Mouse (Mus musculus) regulatory T cell (primary cell): ENCODE data around the gene Gm49337.
"Not testable (repeated sequence)": the region's sequence is repeated elsewhere in the genome, so short reads cannot be mapped to it uniquely, and the experiment has no call there.

Experiments
- in situ Hi-C: fragments of 300-600 bp; cut with MboI, MseI; formaldehyde crosslinking; loops from one replicate; pipeline ENCODE4 v1.15.1; 2025; ENCODE audit warnings: high pct_unique_total_duplicates

Gm49337 gene

DNA sequence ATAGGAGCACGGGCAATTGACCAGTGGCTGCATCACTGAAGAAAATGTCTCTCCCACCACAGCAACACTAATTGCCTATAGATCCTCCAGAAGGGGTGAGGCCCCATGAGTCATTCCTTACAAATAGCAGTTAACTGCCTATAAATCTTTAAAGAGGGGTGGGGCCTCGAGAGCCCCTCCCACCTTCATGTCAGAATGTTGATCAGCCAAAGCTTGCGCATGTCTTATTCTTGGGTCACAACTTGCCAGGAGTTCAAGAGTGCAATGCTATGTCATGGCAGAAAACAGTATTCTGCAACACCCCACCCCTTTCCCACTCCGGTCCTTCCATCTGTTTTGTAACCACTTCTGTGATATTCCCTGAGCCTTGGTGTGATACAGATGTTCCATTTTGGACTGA is 33.3 kb downstream of the Gm49337 start:
- in situ Hi-C loops, result no loop called here

DNA sequence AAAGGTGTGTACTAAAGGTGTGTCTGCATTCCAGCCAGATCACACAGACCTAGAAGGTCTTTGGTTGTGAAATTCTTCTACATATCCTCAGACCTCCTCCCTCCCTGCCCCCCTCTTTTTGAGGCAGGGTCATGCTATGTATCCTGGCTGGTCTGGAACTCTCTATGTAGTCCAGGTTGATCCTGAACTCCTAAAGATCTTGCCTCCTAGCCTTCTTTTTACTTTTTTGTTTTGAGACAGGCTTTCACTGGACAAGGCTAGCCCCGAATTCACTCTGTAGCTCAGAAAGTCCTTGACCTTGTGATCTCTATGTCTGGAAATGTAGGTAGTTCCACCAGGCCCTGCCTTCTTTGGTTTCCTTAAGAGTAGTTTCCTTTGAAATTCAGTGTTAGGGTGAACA is 35.7 kb downstream of the Gm49337 start:
- in situ Hi-C loops, result no loop called here

DNA sequence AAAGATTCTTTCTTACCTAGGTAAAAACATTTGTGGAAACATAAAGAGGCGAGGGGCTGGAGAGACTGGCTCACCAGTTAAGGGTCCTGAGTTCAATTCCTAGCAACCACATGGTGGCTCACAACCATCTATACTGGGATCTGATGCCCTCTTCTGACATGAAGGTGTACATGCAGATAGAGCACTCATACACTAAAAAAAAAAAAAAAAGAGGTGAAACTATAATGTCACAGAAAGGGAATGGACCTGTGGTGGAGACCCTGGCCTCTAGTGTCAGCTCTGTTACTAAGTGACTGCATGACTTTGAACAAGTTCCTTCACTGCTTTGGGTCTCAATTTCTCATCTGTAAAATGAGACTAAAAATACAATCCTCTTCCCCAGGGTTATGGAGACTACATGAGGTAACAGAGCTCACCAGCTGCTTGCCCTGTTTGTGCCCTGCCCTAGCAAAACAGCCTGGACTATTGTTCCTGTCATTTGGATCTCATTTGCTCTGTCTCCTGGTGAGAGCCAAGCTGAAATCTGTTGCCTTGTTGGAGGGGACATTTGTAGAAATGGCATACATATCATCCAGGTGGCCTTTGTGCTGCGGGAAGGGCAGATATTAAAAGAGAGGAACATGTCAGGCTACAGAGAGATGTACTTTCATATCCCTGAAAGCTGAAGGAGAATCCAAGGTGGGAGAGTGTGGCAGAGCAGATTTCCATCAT is 42.9 kb downstream of the Gm49337 start:
- in situ Hi-C loops, result no loop called here

DNA sequence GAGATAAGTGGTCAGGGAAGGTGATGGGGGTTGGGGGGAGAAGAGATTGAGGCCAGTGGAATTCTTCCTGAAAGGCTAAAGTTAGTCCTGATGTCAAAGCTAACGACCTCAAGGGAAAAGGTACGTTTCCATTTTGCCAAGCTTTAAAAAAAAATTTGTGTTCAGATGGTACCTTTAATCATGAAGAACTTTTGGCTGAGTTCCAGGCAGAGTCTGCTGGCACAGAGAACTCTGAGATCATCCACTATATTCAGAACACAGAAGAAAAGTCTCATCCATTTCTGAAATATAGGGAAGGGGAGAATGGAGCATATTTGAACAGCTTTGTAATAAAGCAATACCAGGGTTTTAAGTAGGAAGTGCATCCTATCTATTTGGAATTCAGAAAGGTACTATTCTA is 43.9 kb downstream of the Gm49337 start:
- in situ Hi-C loops, result no loop called here

DNA sequence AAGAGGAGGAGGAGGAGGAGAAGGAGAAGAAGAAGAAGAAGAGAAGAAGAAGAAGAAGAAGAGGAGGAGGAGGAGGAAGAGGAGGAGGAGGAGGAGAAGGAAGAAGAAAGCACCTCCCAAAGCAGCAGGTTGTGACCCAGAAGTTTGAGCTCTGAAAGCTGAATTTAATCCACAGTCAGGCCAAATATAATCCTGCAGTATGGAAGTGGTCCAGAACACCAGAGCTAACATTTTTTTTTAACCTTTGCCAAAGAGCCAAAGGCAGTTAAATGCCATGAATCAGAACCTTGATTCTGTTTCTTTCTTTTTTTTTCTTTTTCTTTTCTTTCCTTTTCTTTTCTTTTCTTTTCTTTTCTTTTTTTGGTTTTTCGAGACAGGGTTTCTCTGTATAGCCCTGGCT is 44.5 kb downstream of the Gm49337 start:
- in situ Hi-C loops, result not testable (repeated sequence)

DNA sequence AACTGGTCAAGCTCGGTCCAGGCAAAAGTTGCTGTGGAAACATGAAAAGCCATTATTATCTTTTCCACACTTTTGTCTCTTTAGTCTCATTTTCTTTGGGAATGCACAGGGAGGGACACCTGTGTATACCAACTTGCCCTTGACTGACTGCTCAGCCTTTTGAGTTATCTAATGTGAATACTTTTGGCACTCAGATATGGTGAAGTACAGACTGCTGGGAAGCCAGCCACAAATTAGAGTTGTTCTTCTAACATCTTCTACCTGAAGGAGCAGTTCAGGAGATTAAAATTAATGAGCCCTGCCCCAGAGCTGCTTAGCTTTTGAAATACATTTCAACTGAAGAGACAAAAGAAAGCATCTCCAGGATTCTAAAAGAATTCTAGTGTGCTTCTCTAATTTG is 45.9 kb downstream of the Gm49337 start:
- in situ Hi-C loops, result no loop called here

DNA sequence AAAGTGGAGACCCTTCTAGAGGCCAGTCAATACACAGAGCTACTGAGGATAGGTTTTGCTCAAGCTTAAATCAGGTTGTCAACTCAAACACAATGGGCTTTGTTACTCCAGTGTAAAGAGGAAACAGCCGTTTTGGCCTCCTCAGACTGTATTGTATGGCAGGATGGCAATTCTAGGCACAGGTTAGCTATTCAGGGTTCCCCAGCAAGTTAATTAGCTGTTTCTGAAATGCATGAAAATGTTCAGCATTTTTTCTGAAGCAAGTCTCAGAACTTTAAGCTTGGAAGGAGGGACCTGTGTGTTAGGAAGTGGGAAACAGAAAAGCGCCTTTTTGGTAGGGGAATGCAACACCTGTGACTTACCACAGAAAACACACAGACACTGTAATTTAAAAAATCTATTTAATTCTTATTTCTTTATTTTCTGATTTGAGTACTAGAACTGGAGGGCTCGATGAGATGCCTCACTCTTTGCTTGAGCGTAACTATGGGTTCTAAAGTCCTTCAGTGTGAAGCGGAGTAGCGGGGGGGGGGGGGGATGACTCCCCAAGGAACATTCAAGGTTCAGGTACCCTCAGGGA is 47.0 kb downstream of the Gm49337 start:
- in situ Hi-C loops, result no loop called here

DNA sequence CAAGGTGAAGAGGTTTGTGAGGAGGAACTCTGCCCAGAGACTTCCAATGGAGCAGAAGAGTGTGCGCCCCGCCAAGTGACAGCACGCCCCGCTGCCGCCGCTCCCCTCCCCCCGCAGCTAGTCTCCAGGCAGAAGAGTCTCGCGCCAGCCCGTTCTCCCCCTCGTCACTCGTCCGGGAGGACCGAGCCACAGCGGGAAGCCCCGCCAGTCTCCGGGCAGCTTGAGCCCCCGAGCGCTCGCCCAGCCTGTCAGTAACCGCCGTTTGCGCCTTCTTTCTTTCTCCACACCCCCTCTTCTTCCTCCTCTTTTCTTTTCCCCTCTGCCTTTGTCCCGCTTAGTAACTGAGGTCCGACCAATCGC is 47.6 kb downstream of the Gm49337 start:
- in situ Hi-C loops, result no loop called here

DNA sequence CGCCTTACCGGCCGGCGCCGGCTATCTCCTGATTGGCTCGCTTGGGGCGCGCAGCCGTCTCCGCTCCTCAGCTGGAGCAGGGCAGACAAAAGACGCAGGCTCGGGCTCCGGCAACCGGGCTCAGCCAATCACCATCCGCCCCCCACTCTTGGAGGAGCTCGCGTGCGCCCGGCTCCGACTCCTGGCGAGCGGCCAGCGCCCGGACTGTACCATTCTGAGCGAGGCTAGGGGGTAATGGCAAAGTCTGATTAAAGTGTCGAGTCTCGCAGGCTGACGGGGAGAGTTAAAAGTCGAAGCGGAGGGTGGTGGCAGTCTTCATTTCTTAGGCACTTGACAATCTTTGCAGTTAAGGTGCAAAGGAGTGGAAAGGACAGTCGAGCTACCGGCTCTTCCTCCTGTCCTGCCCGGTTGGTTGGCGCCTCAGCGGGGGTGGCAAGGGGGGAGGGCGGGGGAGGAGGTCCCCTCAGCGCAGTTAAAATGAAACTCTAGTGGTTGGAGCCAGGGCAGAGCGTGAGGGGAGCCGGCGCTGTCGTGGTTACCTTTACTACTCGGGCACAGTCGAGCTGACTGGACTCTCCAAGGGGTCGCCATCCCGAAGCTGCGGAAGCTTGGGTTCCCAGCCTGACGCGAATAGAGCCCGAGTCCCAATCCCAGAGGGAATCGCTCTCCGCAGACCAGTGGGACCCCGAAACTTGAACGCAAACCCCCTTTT is 48.1 kb downstream of the Gm49337 start, which contains the start of gene Pik3r3:
Pik3r3 (plus strand) TSS at position 479 of the 712 bp plus-strand sequence.
- in situ Hi-C loops, result no loop called here

DNA sequence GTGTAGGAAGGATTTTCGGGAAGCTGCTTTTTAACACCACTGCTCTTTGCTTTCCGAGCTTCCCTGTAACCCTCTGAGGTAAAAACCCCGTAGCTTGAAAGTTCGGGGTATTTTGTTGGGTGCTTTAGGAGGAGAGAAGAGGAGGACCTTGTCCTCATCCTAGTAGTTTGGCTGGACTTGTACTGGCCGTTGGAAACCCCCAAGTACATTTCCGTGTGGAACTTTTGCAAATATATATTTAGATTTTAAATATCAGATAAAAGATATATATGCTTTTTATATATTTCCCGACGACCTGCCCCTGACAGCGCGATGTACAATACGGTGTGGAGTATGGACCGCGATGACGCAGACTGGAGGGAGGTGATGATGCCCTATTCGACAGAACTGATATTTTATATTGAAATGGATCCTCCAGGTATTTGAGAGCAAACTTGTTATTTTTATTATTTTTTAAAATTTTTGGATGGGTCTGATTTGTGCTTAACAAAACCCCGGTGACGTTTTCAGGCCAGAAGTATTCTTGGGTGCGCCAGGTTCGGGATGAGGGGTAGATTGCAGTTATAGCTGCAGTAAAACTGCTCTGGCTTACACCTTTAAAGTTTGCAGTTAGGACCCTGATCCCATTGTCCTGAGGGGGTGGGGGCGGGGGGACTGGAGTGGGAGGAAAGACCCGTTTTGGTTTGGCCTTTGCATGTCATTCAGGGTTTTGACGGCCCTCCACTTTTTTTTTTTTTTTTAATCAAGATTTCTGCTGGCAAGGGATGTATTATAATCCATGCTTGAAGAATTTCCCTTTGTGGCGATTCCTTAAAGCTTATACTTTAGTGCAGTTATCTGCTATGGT is 49.0 kb downstream of the Gm49337 start:
- in situ Hi-C loops, result no loop called here

DNA sequence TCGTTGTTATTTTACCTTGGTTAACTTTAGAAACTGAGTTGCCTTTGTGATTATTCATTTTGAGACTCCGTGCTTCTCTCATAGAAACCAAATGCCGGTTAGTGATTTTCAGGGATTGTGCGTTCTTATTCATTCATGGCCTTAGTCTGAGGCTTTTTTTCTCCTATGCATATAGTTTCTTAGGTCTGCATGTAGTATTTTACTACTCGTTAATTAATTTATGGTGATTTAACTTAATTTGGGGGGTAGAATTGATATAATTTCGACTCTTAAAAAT is 49.6 kb downstream of the Gm49337 start:
- in situ Hi-C loops, result no loop called here

DNA sequence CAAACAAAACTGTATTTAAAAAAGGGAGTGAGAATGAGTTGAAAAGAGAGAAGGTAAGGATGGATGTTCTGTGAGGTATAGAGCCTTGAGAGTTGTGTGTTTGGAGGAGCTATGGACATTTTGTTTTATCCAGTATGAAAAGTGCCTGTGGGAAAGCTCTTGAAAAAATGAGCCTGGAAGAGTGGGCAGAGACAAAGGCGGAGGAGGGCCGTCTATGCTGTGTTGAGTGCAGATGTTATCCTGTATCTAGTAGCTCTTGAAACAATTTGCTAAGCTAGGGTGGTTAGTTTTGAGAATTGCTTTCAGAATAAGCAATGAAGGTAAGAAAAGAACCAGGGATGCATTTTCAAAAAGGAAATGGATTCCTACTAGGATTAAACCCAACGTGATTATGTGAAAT is 70.2 kb downstream of the Gm49337 start:
- in situ Hi-C loops, result no loop called here

DNA sequence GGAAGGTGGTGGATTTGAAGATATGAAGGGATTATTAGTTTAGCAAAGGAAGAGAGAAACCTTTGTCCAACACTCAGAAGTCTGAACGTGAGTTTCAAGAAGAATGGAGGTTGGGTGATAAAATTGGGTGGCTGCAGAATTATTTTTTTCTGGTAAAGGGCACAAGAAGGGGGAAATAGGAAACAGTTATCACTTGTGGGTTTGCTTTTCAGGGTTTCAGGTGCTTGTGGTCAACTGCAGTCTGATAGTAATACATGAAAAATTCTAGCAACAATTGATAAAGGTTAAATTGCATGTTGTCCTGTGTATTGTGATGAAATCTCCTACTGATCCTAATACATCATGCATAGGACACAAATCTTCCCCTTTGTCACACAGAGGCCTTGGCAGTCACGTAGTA is 71.1 kb downstream of the Gm49337 start:
- in situ Hi-C loops, result no loop called here

DNA sequence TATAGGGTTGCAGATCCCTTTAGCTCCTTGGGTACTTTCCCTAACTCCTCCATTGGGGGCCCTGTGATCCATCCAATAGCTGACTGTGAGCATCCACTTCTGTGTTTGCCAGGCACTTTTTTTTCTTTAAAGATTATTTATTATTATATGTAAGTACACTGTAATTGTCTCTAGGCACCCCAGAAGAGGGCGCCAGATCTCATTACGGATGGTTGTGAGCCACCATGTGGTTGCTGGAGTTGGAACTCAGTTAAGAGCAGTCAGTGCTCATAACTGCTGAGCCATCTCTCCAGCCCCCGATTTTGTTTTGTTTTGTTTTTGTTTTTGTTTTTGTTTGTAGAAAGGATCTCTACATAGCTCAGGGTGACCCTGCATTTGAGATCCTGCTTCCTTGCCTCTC is 72.7 kb downstream of the Gm49337 start:
- in situ Hi-C loops, result not testable (repeated sequence)

DNA sequence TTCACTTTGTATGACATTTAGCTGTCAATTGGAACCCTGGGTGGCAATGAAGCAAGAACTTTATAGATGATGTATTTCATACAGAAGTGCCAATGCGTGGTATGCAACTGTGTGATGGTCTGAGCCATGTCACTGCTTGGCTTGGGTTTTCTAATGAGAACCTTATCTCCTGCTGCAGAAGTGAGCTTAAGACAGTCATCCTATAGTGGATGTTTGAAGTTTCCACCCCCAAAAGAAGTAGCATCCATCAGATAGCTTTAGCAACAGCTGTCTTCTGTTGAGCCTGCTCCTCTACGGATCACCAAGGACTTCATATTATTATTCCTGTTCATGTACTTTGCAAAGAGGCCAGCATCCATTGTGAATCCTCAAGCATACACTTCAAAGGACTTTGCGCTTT is 76.8 kb downstream of the Gm49337 start:
- in situ Hi-C loops, result no loop called here

DNA sequence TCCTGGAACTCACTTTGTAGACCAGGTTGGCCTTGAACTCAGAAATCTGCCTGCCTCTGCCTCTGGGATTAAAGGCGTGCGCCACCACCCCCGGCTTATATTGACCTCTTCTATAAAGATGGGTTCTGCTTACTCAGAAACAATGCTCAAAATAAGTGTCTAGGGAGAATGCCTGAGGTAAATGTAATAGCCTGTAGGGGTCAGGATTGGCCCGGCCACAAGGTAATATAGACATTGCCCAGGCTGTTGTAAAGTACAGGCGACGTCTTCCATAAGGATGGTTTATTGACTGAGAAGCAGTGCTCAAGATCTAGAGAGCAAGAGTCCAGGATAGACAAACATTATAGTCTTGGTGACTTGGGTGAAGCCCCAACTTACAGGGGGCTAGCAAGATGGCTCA is 95.0 kb downstream of the Gm49337 start:
- in situ Hi-C loops, result no loop called here

DNA sequence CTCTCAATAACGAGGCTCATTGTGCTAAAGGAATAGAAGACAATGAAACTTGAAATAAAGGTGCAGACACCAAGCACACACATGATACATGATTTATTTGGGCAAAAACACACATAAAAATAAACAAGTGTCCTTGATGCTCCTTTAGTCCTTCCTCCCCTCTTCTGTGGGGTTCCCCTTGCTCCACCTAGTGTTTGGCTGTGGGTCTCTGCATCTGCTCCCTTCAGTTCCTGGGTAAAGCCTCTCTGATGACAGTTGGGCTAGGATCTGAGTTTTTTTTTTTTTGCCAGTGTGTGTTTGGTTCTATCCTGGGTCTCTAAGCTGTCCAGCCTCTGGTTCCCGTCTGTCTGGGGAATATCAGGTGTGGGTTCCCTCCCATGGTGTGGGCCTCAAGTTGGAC is 109.0 kb downstream of the Gm49337 start:
- in situ Hi-C loops, result no loop called here

DNA sequence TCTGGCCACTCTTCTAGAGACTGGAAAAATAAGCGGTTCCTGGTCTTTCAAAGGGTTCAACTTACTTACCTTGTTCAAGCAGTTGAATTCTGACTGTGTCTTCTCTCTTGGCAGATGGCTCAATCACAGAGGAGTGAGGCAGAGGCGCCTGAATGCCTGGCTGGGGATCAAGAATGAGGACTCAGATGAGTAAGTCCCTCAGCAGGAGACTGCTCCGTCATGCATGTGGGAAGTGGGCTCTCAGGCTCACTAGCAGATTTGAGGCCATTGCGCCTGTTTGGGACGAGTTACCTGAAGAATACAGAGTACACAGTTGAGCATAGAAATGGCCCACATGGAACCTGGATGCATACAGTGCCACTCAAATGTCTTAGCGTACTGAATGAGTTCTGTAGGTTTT is 118.4 kb downstream of the Gm49337 start:
- in situ Hi-C loops, result no loop called here

DNA sequence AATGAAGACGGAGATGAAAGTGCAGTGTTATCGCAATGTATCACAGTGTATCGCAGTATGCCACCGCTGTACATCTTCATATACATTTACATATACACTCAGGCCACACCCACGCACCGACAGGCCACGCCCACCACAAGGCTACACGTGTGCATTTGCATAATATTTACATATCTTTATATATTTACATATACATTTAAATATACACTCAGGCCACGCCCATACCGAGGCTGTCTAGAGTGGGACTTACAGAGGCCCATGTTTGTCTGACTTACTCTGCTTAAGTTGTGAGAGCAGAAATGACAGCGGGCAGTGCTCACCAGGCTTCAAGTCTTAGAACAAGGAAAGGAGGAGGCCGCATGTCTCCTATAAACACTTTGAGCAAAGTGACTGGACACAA is 120.1 kb downstream of the Gm49337 start:
- in situ Hi-C loops, result no loop called here

DNA sequence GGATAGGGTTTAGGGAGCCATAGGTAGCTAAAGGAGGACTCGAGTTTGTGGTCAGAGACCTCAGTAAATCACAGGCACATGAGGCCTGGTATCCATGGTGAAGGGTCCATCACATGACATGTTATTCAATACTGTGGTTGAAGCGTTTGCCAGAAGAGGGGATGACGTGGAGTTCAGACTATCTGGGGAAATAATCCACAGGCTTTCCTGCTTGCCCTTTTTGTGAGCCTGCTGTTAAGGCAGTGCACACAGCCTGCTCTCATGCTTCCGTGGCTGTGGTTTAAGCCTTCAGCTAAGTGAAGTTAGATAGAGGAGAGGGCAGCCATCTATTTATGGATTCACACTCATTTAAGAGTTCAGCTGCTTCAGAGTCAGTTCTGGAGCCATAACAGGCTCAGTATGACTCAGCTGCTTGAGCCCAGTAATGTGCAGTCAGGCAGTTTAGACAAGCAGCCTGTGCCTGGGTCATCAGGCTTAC is 127.7 kb downstream of the Gm49337 start:
- in situ Hi-C loops, result no loop called here

DNA sequence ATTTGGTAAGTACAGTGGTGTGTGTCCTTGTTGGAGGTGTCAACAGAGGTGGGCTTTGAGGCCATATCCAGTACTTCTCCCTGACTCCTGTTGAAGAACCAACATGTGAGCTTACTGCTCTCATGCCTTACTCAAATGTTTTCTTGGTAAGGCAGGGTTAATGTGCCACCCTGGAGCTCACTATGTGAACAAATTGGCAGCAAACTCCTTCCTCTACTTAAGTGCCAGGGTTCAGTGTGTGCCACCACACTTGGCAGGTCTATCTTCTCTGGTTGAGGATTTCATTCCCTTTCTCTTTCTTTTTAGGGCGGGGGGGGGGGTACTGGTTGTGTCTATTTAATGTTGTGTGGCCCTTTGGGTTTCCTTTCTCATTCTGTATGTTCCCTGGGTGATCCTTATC is 131.4 kb downstream of the Gm49337 start:
- in situ Hi-C loops, result no loop called here

DNA sequence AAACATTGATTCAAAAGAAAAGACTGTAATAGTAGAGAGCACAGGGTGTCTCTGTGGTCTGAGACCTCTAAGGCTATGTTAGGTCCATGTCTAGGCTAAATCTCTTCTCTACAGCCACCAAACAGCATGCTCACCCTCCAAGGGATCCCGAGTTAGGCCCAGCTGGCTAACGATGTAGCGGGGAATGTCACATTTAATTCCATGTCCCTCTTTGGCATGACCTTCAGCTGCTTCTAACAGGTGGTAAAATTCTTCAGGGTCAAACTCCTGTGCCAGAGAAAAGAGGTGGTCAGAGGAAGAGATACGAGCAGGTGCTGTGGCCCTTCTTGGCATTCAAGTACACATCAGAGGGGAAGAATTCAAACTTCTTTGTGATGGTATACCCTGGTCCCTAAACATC is 144.4 kb downstream of the Gm49337 start:
- in situ Hi-C loops, result no loop called here
